Mouse (Mus musculus) megakaryocyte progenitor cell, adult 5-6 weeks (primary cell): ENCODE results near the gene Smok3b. TPM values are rescaled to one million over a fixed set of nuclear protein-coding genes. Genes with fewer than 3 reads are reported as not detected.

Experiments used
- ATAC-seq: replicated peaks from 2 replicates; pipeline ENCODE4 v1.8.0; 2016; ENCODE audit warnings: mild to moderate bottlenecking, moderate TSS enrichment, inconsistent platforms; ENCODE audit not compliant: poor library complexity
- total RNA-seq, 2 experiments: library from RNA; stranded (forward) in 1 of 2; stranded (reverse) in 1 of 2; fragments of 157-497, 149-512 nt in 1 of 2; fragments of 200-1000 nt in 1 of 2; gene quantifications; 2 replicates each; pipeline versions ENCODE4 v1.2.3 to v1.2.4; 2015 to 2017

The Smok3b gene
- total RNA-seq, 2 experiments from 2014 or later = not detected

DNA sequence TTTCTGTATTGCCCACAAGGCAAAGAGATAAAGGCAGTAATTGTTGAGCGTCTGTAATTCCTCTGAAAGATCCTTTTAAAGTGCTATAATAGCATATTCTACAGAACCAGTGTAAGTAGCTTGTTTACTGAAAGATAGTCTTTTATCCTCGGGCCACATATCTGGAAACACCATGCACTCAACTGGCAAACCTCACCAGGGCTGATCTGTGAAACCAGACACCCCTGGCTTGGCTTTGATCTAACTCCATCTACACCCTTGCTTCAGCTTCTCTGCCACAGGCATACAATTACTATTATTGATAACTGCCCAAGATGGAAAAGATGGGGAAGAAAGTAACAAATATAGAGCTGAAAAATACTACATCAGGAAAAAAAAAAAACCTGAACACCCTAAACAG lies 63.3 kb downstream of the Smok3b start:
- peak; percentile 71 for ATAC-seq

DNA sequence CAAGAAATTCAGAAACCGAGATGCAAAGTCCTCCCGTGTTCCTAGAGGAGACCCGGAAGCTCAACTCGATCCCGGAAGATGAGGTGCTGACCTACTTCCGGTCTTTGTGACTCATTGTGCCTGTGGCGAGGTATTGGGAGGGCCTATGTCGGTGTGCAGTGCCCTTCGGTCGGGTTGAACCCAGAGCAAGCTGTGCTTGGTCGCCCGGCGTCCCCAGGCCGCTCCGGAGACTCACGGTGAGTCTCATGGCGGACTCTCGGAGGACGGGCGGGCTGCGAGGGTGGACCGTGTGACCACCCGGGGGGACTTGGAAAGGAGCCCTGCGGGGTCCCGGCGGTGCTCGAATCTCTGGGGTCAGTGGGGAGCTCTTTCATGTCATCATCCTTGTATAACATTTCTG lies 63.8 kb downstream of the Smok3b start, which contains the start of gene Zkscan1:
Gene Zkscan1 (plus strand): TSS at position 89 of the 400 bp plus-strand sequence.
- ATAC-seq = peak; percentile 94

DNA sequence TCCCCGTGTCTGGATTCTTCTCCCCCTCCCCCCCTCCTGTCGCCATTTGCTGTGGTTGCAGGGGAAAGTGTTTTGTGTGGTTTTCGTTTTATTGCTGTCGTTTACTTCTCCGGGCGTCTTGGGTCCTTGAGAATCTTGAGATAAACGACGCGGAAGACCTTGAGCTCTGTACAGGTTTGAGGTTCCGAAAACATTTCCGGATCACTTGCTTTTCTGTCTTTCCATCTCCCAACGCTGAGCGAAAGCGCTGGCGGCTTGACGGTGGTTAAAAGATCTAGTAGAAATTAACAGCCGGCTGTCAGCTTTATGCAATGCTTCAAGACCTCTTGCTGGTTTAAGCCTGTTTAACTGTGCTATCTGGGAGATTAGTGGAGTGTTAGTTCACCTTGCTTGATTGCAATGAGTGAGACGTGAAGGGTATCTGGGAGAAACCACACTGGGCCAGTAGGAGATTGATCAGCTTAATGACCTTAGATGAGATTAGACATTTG lies 64.2 kb downstream of the Smok3b start:
- ATAC-seq = no peak

DNA sequence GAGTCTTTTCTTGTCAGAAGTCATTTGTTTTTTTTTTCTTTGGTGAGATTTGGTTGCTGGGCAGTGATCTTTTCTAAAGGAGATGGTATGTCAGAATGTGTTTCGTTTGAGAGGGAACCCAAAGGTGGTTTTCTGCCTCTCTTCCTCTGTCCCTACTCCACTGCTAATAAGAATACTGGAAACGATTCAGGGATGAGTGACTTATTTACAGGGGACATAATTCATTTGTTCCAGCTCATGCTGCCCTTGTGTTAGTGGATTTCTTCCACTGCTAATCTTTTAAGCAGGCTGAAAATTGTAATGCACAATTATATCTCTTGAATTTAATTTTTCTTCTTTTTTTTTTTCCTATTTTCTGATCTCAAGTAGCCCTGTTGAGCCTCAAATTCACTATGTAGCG lies 65.6 kb downstream of the Smok3b start:
- no peak for ATAC-seq

DNA sequence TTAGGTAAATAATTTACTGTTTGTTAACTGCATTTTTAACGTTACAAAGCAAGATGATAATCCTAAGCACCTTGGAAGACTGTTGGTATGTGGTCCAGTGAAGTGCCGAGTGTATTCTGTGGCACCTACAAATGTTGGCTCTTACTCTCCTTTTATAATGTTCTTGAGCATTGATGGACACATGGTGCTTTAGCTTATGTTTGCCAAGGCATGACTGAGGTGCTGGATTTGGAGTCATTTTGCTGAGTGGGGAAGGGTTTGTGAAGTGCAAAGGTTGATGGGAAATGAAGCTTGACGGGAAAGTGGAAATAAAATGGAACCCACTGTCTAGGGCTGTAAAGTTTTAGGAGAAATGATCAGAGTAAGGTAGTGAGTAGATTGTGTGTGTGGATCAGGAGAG lies 67.1 kb downstream of the Smok3b start:
- ATAC-seq = no peak

DNA sequence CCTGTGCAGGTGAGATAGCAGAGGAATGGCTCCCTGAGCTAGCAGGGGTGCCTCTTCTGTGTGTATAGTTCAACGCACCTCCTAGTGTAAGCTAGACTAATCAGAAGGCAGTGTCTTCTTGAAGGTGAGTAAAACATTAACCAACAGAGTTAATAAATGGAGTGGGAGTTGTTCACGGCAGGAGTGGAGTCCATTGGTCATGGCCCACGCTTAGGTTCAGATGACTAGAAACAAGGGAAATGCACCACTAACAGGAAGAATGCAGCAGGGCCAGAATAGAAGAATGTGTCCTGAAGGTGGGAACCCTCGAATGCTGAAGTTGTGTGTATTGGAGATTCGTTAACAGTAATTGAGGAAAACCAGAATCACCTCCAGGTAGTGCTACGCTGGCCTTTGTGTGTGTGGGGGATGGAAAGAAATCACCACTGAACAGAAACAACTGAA lies 67.9 kb downstream of the Smok3b start:
- no peak for ATAC-seq

DNA sequence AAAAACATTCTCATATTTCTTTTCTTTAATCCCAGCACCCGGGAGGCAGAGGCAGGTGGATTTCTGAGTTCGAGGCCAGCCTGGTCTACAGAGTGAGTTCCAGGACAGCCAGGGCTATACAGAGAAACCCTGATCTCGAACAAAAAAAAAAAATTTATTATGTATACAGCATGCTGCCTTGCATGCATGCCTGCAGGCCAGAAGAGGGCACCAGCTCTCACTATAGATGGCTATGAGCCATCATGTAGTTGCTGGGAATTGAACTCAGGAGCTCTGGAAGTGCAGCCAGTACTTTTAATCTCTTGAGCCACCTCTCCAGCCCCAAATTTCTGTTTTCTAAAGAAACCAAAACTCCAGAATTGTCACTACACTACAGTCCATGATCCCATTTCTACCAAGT lies 69.0 kb downstream of the Smok3b start:
- peak; percentile 55; the same call in 1 of the 2 replicates for ATAC-seq

DNA sequence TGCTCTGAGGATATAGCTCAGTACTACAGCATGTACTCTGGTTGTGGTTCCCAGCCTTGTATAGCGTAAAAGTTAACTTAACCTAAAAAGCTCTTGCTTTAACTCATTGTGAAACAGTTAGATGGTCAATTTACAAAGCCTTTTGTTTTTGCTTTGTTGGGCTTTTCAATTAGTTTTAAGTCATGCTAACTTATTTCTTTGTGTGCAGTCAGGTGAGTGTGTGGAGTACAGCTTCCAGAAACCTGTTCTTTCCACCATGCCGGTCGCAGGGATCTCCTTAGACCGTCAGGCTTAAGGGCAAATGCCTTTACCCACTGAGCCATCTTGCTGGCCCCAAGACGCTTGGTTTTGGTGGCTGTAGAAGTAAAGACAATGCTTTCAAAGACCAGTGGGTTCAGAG lies 69.5 kb downstream of the Smok3b start:
- ATAC-seq = no peak

DNA sequence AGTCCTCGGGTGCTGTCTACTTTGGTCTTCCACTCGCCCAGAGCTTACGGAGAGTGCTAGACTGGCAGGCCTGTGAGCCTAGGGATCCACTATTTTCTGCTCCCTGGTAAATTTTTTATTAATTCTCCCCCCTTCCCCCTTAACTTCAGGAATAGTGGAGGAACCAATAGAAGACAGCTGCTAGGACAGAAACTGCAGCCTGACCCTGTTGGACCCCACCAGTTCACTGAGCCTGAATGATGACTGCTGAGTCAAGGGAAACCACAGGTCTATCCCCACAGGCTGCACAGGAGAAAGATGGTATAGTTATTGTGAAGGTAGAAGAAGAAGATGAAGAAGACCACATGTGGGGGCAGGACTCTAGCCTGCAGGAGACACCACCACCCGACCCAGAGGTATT lies 71.5 kb downstream of the Smok3b start:
- ATAC-seq = no peak

DNA sequence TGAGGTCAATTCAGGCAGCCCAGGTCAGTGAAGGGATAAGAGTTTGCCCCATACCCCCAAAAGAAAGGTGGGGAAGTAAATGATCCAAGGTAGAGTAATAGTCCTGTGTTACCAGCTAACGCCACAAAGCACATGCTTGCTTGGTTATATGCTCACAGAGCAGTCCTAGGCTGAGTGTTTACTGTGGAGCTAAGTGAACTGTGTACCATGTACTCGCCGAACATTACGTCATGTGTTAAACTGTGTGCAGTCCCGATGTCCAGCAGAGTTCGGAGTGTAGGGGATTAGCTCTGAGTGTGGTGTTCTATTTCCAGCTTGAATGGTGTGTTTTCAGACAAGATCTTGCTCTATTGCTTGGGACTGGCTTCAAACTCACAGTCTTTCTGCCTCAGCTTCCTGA lies 73.2 kb downstream of the Smok3b start:
- no peak for ATAC-seq

Other genes starting within 250 kb of the Smok3b start
- 64.5 and 77.4 TPM in 2 replicates for gene Ppp1r35, start 242.6 kb upstream of the Smok3b start, total RNA-seq (2015)
- gene Ppp1r35, start 242.6 kb upstream of the Smok3b start, total RNA-seq (2017) = 38.4 and 38.6 TPM in 2 replicates
- 34.6 and 37.4 TPM in 2 replicates for gene Mepce, start 233.8 kb upstream of the Smok3b start, total RNA-seq (2015)
- 13.8 and 16.7 TPM in 2 replicates for gene Mepce, start 233.8 kb upstream of the Smok3b start, total RNA-seq (2017)
- 6.2 and 9.1 TPM in 2 replicates for gene Zcwpw1, start 233.6 kb upstream of the Smok3b start, total RNA-seq (2015)
- gene Zcwpw1, start 233.6 kb upstream of the Smok3b start, total RNA-seq (2017) = 10.5 and 11.8 TPM in 2 replicates
- 6.8 and 10.5 TPM in 2 replicates for gene Pilra, start 185.1 kb upstream of the Smok3b start, total RNA-seq (2015)
- 6.7 and 6.9 TPM in 2 replicates for gene Pilra, start 185.1 kb upstream of the Smok3b start, total RNA-seq (2017)
- gene Pilrb1, start 163.3 kb upstream of the Smok3b start, total RNA-seq (2015) = 15.7 and 16.8 TPM in 2 replicates
- 11.6 and 19.9 TPM in 2 replicates for gene Pilrb1, start 163.3 kb upstream of the Smok3b start, total RNA-seq (2017)
- gene Pilrb2, start 149.6 kb upstream of the Smok3b start, total RNA-seq (2015) = 20.2 and 43.2 TPM in 2 replicates
- 9.6 and 14.9 TPM in 2 replicates for gene Pilrb2, start 149.6 kb upstream of the Smok3b start, total RNA-seq (2017)
- gene Cyp3a13, start 99.8 kb upstream of the Smok3b start, total RNA-seq (2015) = not detected in 2 replicates
- gene Cyp3a13, start 99.8 kb upstream of the Smok3b start, total RNA-seq (2017) = not detected in 2 replicates
- gene Gjc3, start 58.3 kb upstream of the Smok3b start, total RNA-seq (2015) = not detected in 2 replicates
- gene Gjc3, start 58.3 kb upstream of the Smok3b start, total RNA-seq (2017) = not detected in 2 replicates
- gene Azgp1, start 39.9 kb upstream of the Smok3b start, total RNA-seq (2015) = not detected in 2 replicates
- not detected in 2 replicates for gene Azgp1, start 39.9 kb upstream of the Smok3b start, total RNA-seq (2017)
- gene Smok3a, start 168 bp upstream of the Smok3b start, total RNA-seq (2015) = not detected in 2 replicates
- gene Smok3a, start 168 bp upstream of the Smok3b start, total RNA-seq (2017) = not detected in 2 replicates
- gene Smok3c, start 31.8 kb downstream of the Smok3b start, total RNA-seq (2015) = not detected in 2 replicates
- not detected in 2 replicates for gene Smok3c, start 31.8 kb downstream of the Smok3b start, total RNA-seq (2017)
- 26.0 and 30.1 TPM in 2 replicates for gene Zkscan1, start 63.7 kb downstream of the Smok3b start, total RNA-seq (2015)
- gene Zkscan1, start 63.7 kb downstream of the Smok3b start, total RNA-seq (2017) = 19.9 and 25.2 TPM in 2 replicates
- gene Zscan21, start 95.5 kb downstream of the Smok3b start, total RNA-seq (2015) = 13.9 and 14.0 TPM in 2 replicates
- 11.8 and 12.5 TPM in 2 replicates for gene Zscan21, start 95.5 kb downstream of the Smok3b start, total RNA-seq (2017)
- gene Zfp113, start 134.3 kb downstream of the Smok3b start, total RNA-seq (2015) = 6.5 and 7.5 TPM in 2 replicates
- 7.8 and 8.0 TPM in 2 replicates for gene Zfp113, start 134.3 kb downstream of the Smok3b start, total RNA-seq (2017)
- 161 and 164 TPM in 2 replicates for gene Cops6, start 139.6 kb downstream of the Smok3b start, total RNA-seq (2015)
- 54.4 and 55.6 TPM in 2 replicates for gene Cops6, start 139.6 kb downstream of the Smok3b start, total RNA-seq (2017)
- gene Ap4m1, start 150.6 kb downstream of the Smok3b start, total RNA-seq (2015) = 14.3 and 15.9 TPM in 2 replicates
- gene Ap4m1, start 150.6 kb downstream of the Smok3b start, total RNA-seq (2017) = 34.1 and 36.9 TPM in 2 replicates
- 239 and 250 TPM in 2 replicates for gene Mcm7, start 151.0 kb downstream of the Smok3b start, total RNA-seq (2015)
- 395 and 444 TPM in 2 replicates for gene Mcm7, start 151.0 kb downstream of the Smok3b start, total RNA-seq (2017)
- 23.2 and 29.5 TPM in 2 replicates for gene Taf6, start 166.0 kb downstream of the Smok3b start, total RNA-seq (2015)
- 34.0 and 43.8 TPM in 2 replicates for gene Taf6, start 166.0 kb downstream of the Smok3b start, total RNA-seq (2017)
- 28.7 and 30.1 TPM in 2 replicates for gene Cnpy4, start 166.1 kb downstream of the Smok3b start, total RNA-seq (2015)
- gene Cnpy4, start 166.1 kb downstream of the Smok3b start, total RNA-seq (2017) = 45.8 and 59.3 TPM in 2 replicates
- 6.9 and 7.1 TPM in 2 replicates for gene Mblac1, start 172.9 kb downstream of the Smok3b start, total RNA-seq (2015)
- gene Mblac1, start 172.9 kb downstream of the Smok3b start, total RNA-seq (2017) = 9.4 and 10.0 TPM in 2 replicates
- gene Nxpe5, start 204.5 kb downstream of the Smok3b start, total RNA-seq (2015) = 0.94 and 2.0 TPM in 2 replicates
- gene Nxpe5, start 204.5 kb downstream of the Smok3b start, total RNA-seq (2017) = 1.9 and 2.2 TPM in 2 replicates
- gene Lamtor4, start 234.1 kb downstream of the Smok3b start, total RNA-seq (2015) = 123 and 127 TPM in 2 replicates
- gene Lamtor4, start 234.1 kb downstream of the Smok3b start, total RNA-seq (2017) = 69.9 and 101 TPM in 2 replicates
- 35.7 and 44.1 TPM in 2 replicates for gene BC037034, start 242.6 kb downstream of the Smok3b start, total RNA-seq (2015)
- 44.1 and 46.7 TPM in 2 replicates for gene BC037034, start 242.6 kb downstream of the Smok3b start, total RNA-seq (2017)